Mouse (Mus musculus): ENCODE results near the gene Cyp2a5. TPM values are rescaled to one million over a fixed set of nuclear protein-coding genes. Genes with fewer than 3 reads are reported as not detected.
"Not testable (repeated sequence)": the region's sequence is repeated elsewhere in the genome, so short reads cannot be mapped to it uniquely, and the experiment has no call there.

Gene Cyp2a5
- not detected for total RNA-seq (2021)
- long read RNA-seq, experiment 1: 0 reads
- long read RNA-seq, experiment 2: 0 reads

- not testable (repeated sequence) for DNase-seq (ENCODE audit: low spot score)
Measured at GRCm38 (mm10) chr7:26835059-26835458, at the start of gene Cyp2a5. TSS of gene Cyp2a5 (plus strand) at chr7:26835305.

- not testable (repeated sequence) for DNase-seq (ENCODE audit: low spot score)
Measured at GRCm38 (mm10) chr7:26786013-26786412, 49.1 kb upstream of the Cyp2a5 start.

GRCm38 (mm10) chr7:26789984-26790383 is 45.1 kb upstream of the Cyp2a5 start:
- no peak for DNase-seq (ENCODE audit: low spot score)

- DNase-seq (ENCODE audit: low spot score): no peak
Measured at GRCm38 (mm10) chr7:26800104-26800503, 35.0 kb upstream of the Cyp2a5 start.

- DNase-seq (ENCODE audit: low spot score): no peak
Measured at GRCm38 (mm10) chr7:26800996-26801395, 34.1 kb upstream of the Cyp2a5 start.

- DNase-seq (ENCODE audit: low spot score): no peak
Measured at GRCm38 (mm10) chr7:26808592-26808991, 26.5 kb upstream of the Cyp2a5 start, which contains the start of gene Cyp2g1. TSS of gene Cyp2g1 (plus strand) at chr7:26808892.

GRCm38 (mm10) chr7:26831556-26832292 is 3.4 kb upstream of the Cyp2a5 start:
- not testable (repeated sequence) for DNase-seq (ENCODE audit: low spot score)

GRCm38 (mm10) chr7:26832668-26833067 is 2.4 kb upstream of the Cyp2a5 start:
- not testable (repeated sequence) for DNase-seq (ENCODE audit: low spot score)

- DNase-seq (ENCODE audit: low spot score): not testable (repeated sequence)
Measured at GRCm38 (mm10) chr7:26843400-26843799, 8.3 kb downstream of the Cyp2a5 start.

- not testable (repeated sequence) for DNase-seq (ENCODE audit: low spot score)
Measured at GRCm38 (mm10) chr7:26850063-26850462, 15.0 kb downstream of the Cyp2a5 start.

GRCm38 (mm10) chr7:26878581-26878980 is 43.5 kb downstream of the Cyp2a5 start:
- not testable (repeated sequence) for DNase-seq (ENCODE audit: low spot score)

- not testable (repeated sequence) for DNase-seq (ENCODE audit: low spot score)
Measured at GRCm38 (mm10) chr7:26880600-26880999, 45.5 kb downstream of the Cyp2a5 start.

Other genes starting within 250 kb of the Cyp2a5 start
- not detected for gene Vmn1r185, start 216.8 kb upstream of the Cyp2a5 start, total RNA-seq (2021)
- gene Cyp2b23, start 148.9 kb upstream of the Cyp2a5 start, total RNA-seq (2021): not detected
- gene Cyp2b19, start 78.2 kb upstream of the Cyp2a5 start, total RNA-seq (2021): not detected
- gene Cyp2g1, start 26.4 kb upstream of the Cyp2a5 start, total RNA-seq (2021): not detected
- gene Cyp2a22, start 104.1 kb downstream of the Cyp2a5 start, total RNA-seq (2021): not detected
- gene Cyp2a12, start 193.8 kb downstream of the Cyp2a5 start, total RNA-seq (2021): under 1 TPM; 0.09 to 0.26 TPM

All from gastrocnemius, adult 18-20 months (tissue).